Mouse (Mus musculus): ENCODE data around the gene Gimap9. TPM values are rescaled to one million over a fixed set of nuclear protein-coding genes. Genes with fewer than 3 reads are reported as not detected.
A peak's percentile ranks its signal among the peaks of the same experiment; 100 is the strongest.

Gimap9 gene
- polyA plus RNA-seq (2016; fragmentation: Nextera tagmentation; extraction: Ambion mirVana), result 11.6 and 13.7 TPM in 2 replicates

GRCm38 (mm10) chr6:48675931-48676859 is at the start of gene Gimap9:
Gene Gimap9 (plus strand): TSS chr6:48676129.
- H3K9me3 ChIP-seq, result no peaks in the 10 kb centered on the region
- H3K4me2 ChIP-seq (replicated peaks), result peak within 1 kb of the TSS; percentile 45
- WGBS, result 18% methylated on average over 13 of the region's 13 CpGs
- no peaks in the 10 kb centered on the region; the same call in 1 of the 2 replicates for H3K4me1 ChIP-seq
- no peak within 1 kb of the TSS for H3K27ac ChIP-seq
- H3K27me3 ChIP-seq, result no peaks in the 10 kb centered on the region
- ATAC-seq (ENCODE audit: insufficient number of reproducible peaks, insufficient read depth, low FRiP score, low TSS enrichment), result no peak
- peak within 1 kb of the TSS; percentile 27 for H3K4me3 ChIP-seq
- no peaks in the 10 kb centered on the region for H3K36me3 ChIP-seq
- H3K9ac ChIP-seq, result 0 out of 2 replicates have a peak within 1 kb of the TSS, but pooled peaks have one; percentile 11

DNA sequence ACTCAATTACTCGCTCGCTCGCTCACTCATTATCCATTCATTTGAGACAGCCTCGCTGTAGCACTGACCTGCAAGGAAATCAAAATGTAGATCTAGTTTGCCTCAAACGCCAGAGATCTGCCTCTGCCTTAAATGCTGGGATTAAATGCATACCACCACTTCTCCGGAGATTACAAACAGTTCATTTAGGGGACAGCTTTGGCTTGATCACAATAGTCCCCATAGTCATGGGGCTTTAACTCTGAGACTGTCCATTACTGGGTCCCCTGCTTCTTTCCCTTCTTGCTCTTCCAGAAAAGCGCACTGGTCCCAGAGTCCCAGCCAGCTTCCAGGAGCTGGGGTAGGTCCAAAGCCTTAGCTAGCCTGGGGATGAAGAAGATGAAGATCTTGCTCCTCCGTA is 49.5 kb upstream of the Gimap9 start, which contains the start of gene AI854703:
Gene AI854703 (plus strand): TSS at position 301 of the 400 bp plus-strand sequence.
- Histone ChIP-seq H3K9me3 (no peaks in the 10 kb centered on the region), H3K9ac (peak within 1 kb of the TSS; percentile 12), H3K36me3 (peaks cover 6% of the 10 kb centered on the region; the same call in 1 of the 2 replicates), H3K4me1 (peaks cover 15% of the 10 kb centered on the region; the same call in 1 of the 2 replicates), H3K4me3 (peak within 1 kb of the TSS; percentile 50), H3K4me2 (replicated peaks) (peak within 1 kb of the TSS; percentile 87), H3K27ac (no peak within 1 kb of the TSS), H3K27me3 (peaks cover 49% of the 10 kb centered on the region)
- ATAC-seq (ENCODE audit: insufficient number of reproducible peaks, insufficient read depth, low FRiP score, low TSS enrichment), result no peak
- WGBS, result 23% methylated on average over 8 of the region's 8 CpGs

- Histone ChIP-seq H3K9ac (peak overlapping the region; percentile 12; the same call in 1 of the 2 replicates), H3K36me3 (peaks cover 1% of the 10 kb centered on the region; the same call in 1 of the 2 replicates), H3K4me1 (peaks cover 15% of the 10 kb centered on the region; the same call in 1 of the 2 replicates), H3K4me2 (replicated peaks) (peak overlapping the region; percentile 87), H3K4me3 (peak overlapping the region; percentile 50), H3K9me3 (no peaks in the 10 kb centered on the region), H3K27me3 (peaks cover 49% of the 10 kb centered on the region), H3K27ac (no peak overlapping the region)
- under 1% methylated on average over 31 of the region's 32 CpGs for WGBS
- no peak for ATAC-seq (ENCODE audit: insufficient number of reproducible peaks, insufficient read depth, low FRiP score, low TSS enrichment)
These were observed 48.9 kb upstream of the Gimap9 start for GRCm38 (mm10) chr6:48626984-48627383.

DNA sequence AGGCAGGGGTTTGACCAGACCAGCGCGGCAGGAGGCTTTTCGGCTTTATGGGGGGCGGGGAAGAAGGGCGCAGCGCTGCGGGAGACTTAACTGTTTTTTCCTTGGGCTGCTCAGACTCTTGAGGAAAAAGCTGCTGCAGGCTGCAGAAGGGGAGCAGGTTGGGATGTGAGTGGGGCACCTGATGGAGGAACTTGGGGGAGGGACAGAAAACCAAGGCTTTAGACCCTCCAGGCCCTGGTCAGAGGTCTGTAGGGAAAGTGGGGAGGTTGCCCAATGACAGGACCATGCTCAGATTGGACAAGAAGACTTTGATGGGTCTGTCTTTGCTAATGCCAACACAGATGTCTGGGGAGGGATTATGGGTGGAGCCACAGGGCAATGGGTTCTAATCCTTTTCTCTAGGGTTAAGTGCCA is 48.4 kb upstream of the Gimap9 start:
- no peak for ATAC-seq (ENCODE audit: insufficient number of reproducible peaks, insufficient read depth, low FRiP score, low TSS enrichment)
- Histone ChIP-seq H3K9me3 (no peaks in the 10 kb centered on the region), H3K4me2 (replicated peaks) (peak overlapping the region; percentile 87), H3K4me3 (peak overlapping the region; percentile 50), H3K4me1 (peaks cover 15% of the 10 kb centered on the region; the same call in 1 of the 2 replicates), H3K9ac (peak overlapping the region; percentile 12), H3K27me3 (peaks cover 49% of the 10 kb centered on the region), H3K36me3 (no peaks in the 10 kb centered on the region), H3K27ac (no peak overlapping the region)
- WGBS, result 3% methylated on average over 7 of the region's 7 CpGs

GRCm38 (mm10) chr6:48628377-48628776 is 47.6 kb upstream of the Gimap9 start:
- peaks cover 15% of the 10 kb centered on the region; the same call in 1 of the 2 replicates for H3K4me1 ChIP-seq
- H3K4me3 ChIP-seq, result no peak overlapping the region
- H3K9me3 ChIP-seq, result no peaks in the 10 kb centered on the region
- no peak overlapping the region for H3K27ac ChIP-seq
- 81% methylated on average over 3 of the region's 3 CpGs for WGBS
- 0 out of 2 replicates have a peak overlapping the region, but pooled peaks have one; percentile 86 for H3K4me2 ChIP-seq (replicated peaks)
- no peaks in the 10 kb centered on the region for H3K36me3 ChIP-seq
- H3K27me3 ChIP-seq, result peaks cover 49% of the 10 kb centered on the region
- ATAC-seq (ENCODE audit: insufficient number of reproducible peaks, insufficient read depth, low FRiP score, low TSS enrichment), result no peak
- H3K9ac ChIP-seq, result no peak overlapping the region

- Histone ChIP-seq H3K9me3 (no peaks in the 10 kb centered on the region), H3K27me3 (peaks cover 49% of the 10 kb centered on the region), H3K4me1 (peaks cover 15% of the 10 kb centered on the region; the same call in 1 of the 2 replicates), H3K36me3 (no peaks in the 10 kb centered on the region), H3K4me3 (peak overlapping the region; percentile 46), H3K27ac (no peak overlapping the region), H3K9ac (peak overlapping the region; percentile 53), H3K4me2 (replicated peaks) (peak overlapping the region; percentile 86)
- no peak for ATAC-seq (ENCODE audit: insufficient number of reproducible peaks, insufficient read depth, low FRiP score, low TSS enrichment)
- 7% methylated on average over 54 of the region's 54 CpGs for WGBS
These were observed 46.9 kb upstream of the Gimap9 start for GRCm38 (mm10) chr6:48628808-48629660.

DNA sequence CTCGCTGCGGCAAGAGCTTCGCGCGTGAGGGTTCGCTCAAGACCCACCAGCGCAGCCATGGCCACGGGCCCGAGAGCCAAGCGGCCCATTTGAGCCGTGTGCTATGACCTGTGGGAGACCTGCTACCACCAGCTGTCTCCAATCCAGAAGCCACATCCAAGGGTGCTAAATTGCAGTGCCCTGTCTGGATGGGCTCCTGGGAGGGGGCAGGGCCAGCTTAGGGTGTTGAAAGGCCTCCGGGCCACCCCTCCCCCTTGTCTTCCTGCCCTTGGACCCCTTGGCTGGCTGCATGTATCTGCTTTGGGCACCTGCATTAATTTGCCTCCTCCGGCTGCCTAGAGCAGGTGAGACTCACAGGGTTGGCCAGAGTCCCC is 46.3 kb upstream of the Gimap9 start:
- ATAC-seq (ENCODE audit: insufficient number of reproducible peaks, insufficient read depth, low FRiP score, low TSS enrichment), result no peak
- Histone ChIP-seq H3K9ac (peak overlapping the region; percentile 53), H3K36me3 (no peaks in the 10 kb centered on the region), H3K9me3 (no peaks in the 10 kb centered on the region), H3K27me3 (peaks cover 49% of the 10 kb centered on the region), H3K27ac (no peak overlapping the region), H3K4me2 (replicated peaks) (peak overlapping the region; percentile 86), H3K4me3 (peak overlapping the region; percentile 46), H3K4me1 (peaks cover 15% of the 10 kb centered on the region; the same call in 1 of the 2 replicates)
- 18% methylated on average over 13 of the region's 13 CpGs for WGBS

- Histone ChIP-seq H3K27me3 (peaks cover 43% of the 10 kb centered on the region), H3K9me3 (no peaks in the 10 kb centered on the region), H3K36me3 (no peaks in the 10 kb centered on the region), H3K4me1 (peaks cover 15% of the 10 kb centered on the region; the same call in 1 of the 2 replicates), H3K27ac (no peak overlapping the region), H3K9ac (no peak overlapping the region), H3K4me2 (replicated peaks) (no peak overlapping the region), H3K4me3 (no peak overlapping the region)
- 84% methylated on average over 8 of the region's 8 CpGs for WGBS
- no peak for ATAC-seq (ENCODE audit: insufficient number of reproducible peaks, insufficient read depth, low FRiP score, low TSS enrichment)
These were observed 45.1 kb upstream of the Gimap9 start for GRCm38 (mm10) chr6:48630831-48631230.

- H3K4me3 ChIP-seq, result no peak overlapping the region
- no peaks in the 10 kb centered on the region for H3K4me1 ChIP-seq
- H3K9me3 ChIP-seq, result no peaks in the 10 kb centered on the region
- no peak for ATAC-seq (ENCODE audit: insufficient number of reproducible peaks, insufficient read depth, low FRiP score, low TSS enrichment)
- no peak overlapping the region for H3K4me2 ChIP-seq (replicated peaks)
- no peak overlapping the region for H3K27ac ChIP-seq
- no peak overlapping the region for H3K9ac ChIP-seq
- H3K36me3 ChIP-seq, result no peaks in the 10 kb centered on the region
- 84% methylated on average over 2 of the region's 2 CpGs for WGBS
- peaks cover 3% of the 10 kb centered on the region; the same call in 1 of the 2 replicates for H3K27me3 ChIP-seq
These were observed 40.8 kb upstream of the Gimap9 start for GRCm38 (mm10) chr6:48635105-48635504.

GRCm38 (mm10) chr6:48636515-48636914 is 39.4 kb upstream of the Gimap9 start:
- Histone ChIP-seq H3K27ac (no peak overlapping the region), H3K9me3 (no peaks in the 10 kb centered on the region), H3K4me3 (no peak overlapping the region), H3K4me1 (no peaks in the 10 kb centered on the region), H3K36me3 (no peaks in the 10 kb centered on the region), H3K4me2 (replicated peaks) (no peak overlapping the region), H3K9ac (no peak overlapping the region), H3K27me3 (no peaks in the 10 kb centered on the region)
- ATAC-seq (ENCODE audit: insufficient number of reproducible peaks, insufficient read depth, low FRiP score, low TSS enrichment), result no peak
- WGBS, result 32% methylated on average over 6 of the region's 6 CpGs

DNA sequence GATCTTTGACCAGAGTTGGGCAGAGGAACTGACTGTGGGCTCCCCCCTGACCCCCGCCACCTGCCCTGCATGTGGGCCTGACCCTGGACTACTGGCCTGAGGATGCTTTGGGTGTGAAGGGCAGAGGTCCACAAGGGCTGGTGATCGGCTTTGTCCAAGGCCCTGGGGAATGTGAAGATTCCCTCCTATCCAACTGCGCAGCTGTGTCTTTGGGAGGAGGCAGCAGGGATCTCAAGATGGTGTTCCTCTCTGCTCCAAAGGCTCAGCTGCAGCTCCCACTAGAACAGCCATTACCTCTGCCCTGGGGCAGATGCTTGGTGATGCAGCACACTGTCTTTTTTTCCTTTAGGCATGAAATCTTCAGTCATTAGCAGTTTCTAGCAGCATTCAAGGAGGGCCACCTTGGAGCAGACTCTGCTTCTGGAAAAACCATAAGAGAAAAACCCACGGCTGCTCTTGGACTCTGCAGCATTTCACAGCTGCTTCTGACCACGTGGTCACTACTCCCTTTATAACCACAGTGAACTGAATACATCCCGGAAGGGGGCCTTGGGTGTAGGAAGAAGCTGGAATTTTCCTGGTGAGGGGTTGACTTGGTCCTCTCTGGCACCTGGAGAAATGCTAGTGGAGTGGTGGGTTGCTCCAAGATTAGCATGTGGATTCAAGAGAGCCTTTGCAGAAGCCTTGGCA is 38.0 kb upstream of the Gimap9 start:
- Histone ChIP-seq H3K27me3 (no peaks in the 10 kb centered on the region), H3K4me1 (no peaks in the 10 kb centered on the region), H3K9me3 (no peaks in the 10 kb centered on the region), H3K4me3 (no peak overlapping the region), H3K4me2 (replicated peaks) (no peak overlapping the region), H3K9ac (no peak overlapping the region), H3K27ac (no peak overlapping the region), H3K36me3 (no peaks in the 10 kb centered on the region)
- ATAC-seq (ENCODE audit: insufficient number of reproducible peaks, insufficient read depth, low FRiP score, low TSS enrichment), result no peak
- 60% methylated on average over 6 of the region's 6 CpGs for WGBS

Data from embryonic facial prominence, embryonic 12.5 days (tissue).